Mouse (Mus musculus) midbrain, embryonic 10.5 days (tissue): ENCODE data around the gene Nucks1. TPM values are rescaled to one million over a fixed set of nuclear protein-coding genes. Genes with fewer than 3 reads are reported as not detected.
"Not testable (repeated sequence)": the region's sequence is repeated elsewhere in the genome, so short reads cannot be mapped to it uniquely, and the experiment has no call there.

ENCODE experiments used
- DNase-seq: peaks from one replicate; pipeline ENCODE4 v3.0.0-alpha.2; 2017; ENCODE audit warnings: low spot score
- H3K27ac ChIP-seq: fragments of 300-500 bp; sonication (generic); replicated peaks from 2 replicates; pipeline ENCODE4 v1.5.1; 2016; ENCODE audit warnings: mild to moderate bottlenecking
- H3K27me3 ChIP-seq: fragments of 300-500 bp; sonication (generic); 2 replicates; pipeline ENCODE4 v1.6.1; 2016; ENCODE audit warnings: low read depth, mild to moderate bottlenecking; ENCODE audit not compliant: poor library complexity, severe bottlenecking
- H3K36me3 ChIP-seq: fragments of 300-500 bp; sonication (generic); 2 replicates; pipeline ENCODE4 v1.6.1; 2016; ENCODE audit warnings: mild to moderate bottlenecking, moderate library complexity
- H3K4me1 ChIP-seq: fragments of 300-500 bp; sonication (generic); 2 replicates; pipeline ENCODE4 v1.6.1; 2016
- H3K4me3 ChIP-seq: fragments of 300-500 bp; sonication (generic); 2 replicates; pipeline ENCODE4 v1.5.1; 2016; ENCODE audit warnings: mild to moderate bottlenecking, moderate library complexity
- H3K9me3 ChIP-seq: fragments of 300-500 bp; sonication (generic); replicated peaks from 2 replicates; pipeline ENCODE4 v1.6.1; 2016; ENCODE audit warnings: mild to moderate bottlenecking
- WGBS: fragments of 180-500 bp; shearing (Covaris S2); methylation state at CpG from one replicate; pipeline ENCODE4 v1.1.7; 2016; 5-methylcytosine and 5-hydroxymethylcytosine counted together
- polyA plus RNA-seq: library from polyadenylated mRNA; unstranded; fragments of >200 nt; fragmentation: Nextera tagmentation; extraction: Ambion mirVana; gene quantifications from 2 replicates; pipeline ENCODE4 v1.2.1, GENCODE M21; 2016

Nucks1 gene
- polyA plus RNA-seq, 1 experiment from 2014 or later: 104 TPM

GRCm38 (mm10) chr1:131890043-131890658, 20.2 kb upstream of the Nucks1 start:
- Histone ChIP-seq H3K27ac (no peak overlapping the region), H3K9me3 (no peaks in the 10 kb centered on the region), H3K4me3 (no peak overlapping the region), H3K36me3 (no peaks in the 10 kb centered on the region), H3K27me3 (no peaks in the 10 kb centered on the region), H3K4me1 (no peaks in the 10 kb centered on the region)
- no peak for DNase-seq
- WGBS: 82% methylated on average over 6 of the region's 6 CpGs

GRCm38 (mm10) chr1:131891436-131891835, 18.9 kb upstream of the Nucks1 start:
- Histone ChIP-seq H3K4me3 (no peak overlapping the region), H3K27ac (no peak overlapping the region), H3K9me3 (no peaks in the 10 kb centered on the region), H3K27me3 (no peaks in the 10 kb centered on the region), H3K36me3 (no peaks in the 10 kb centered on the region), H3K4me1 (no peaks in the 10 kb centered on the region)
- no peak for DNase-seq
- WGBS: 74% methylated on average over 4 of the region's 4 CpGs

GRCm38 (mm10) chr1:131902679-131903078, 7.7 kb upstream of the Nucks1 start:
- Histone ChIP-seq H3K4me3 (no peak overlapping the region), H3K36me3 (no peaks in the 10 kb centered on the region), H3K4me1 (no peaks in the 10 kb centered on the region), H3K27me3 (peaks cover 22% of the 10 kb centered on the region), H3K27ac (no peak overlapping the region), H3K9me3 (no peaks in the 10 kb centered on the region)
- no peak for DNase-seq
- WGBS: 90% methylated on average over 4 of the region's 4 CpGs

DNA sequence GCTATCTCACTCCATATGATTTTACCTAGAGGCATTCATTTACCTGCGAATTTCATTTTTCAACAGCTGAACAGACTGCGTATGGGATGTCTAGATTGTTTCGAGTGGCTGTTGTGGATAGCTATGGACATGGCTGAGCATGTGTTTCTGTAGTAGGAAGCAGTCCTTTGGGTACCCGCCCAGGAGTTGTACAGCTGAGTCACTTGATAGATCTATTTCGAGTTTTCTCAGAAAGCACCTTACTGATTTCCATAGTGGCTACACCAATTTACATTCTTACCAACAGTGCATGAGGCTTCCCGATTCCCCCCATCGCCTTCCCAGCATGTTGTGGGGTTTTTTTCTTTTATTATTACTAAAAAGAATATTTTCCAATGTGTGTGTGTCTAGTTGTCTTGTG, 7.1 kb upstream of the Nucks1 start:
- 90% methylated on average over 7 of the region's 7 CpGs for WGBS
- no peaks in the 10 kb centered on the region for H3K9me3 ChIP-seq
- no peak overlapping the region for H3K27ac ChIP-seq
- H3K4me1 ChIP-seq: no peaks in the 10 kb centered on the region
- H3K4me3 ChIP-seq: no peak overlapping the region
- DNase-seq: no peak
- H3K27me3 ChIP-seq: peaks cover 28% of the 10 kb centered on the region
- H3K36me3 ChIP-seq: no peaks in the 10 kb centered on the region

DNA sequence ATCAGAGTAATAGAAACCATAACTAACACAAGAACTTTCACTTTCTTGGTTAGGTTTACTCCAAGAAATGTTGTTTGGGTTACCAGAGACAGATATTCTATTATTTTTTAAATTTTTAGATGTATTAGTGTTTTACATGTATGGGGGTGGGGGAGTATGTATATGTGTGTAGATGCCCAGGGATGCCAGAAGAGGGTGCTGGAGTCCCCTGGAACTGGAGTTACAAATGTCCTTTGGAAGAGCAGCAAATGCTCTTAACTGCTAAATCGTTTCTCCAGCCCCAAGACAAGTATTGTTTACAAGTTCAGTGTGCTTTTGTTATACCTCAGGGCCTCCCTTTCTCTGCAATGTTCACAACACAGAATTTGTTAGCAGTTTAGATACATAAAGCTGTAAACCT, 4.8 kb upstream of the Nucks1 start:
- no peak for DNase-seq
- no peak overlapping the region for H3K4me3 ChIP-seq
- no peaks in the 10 kb centered on the region for H3K4me1 ChIP-seq
- H3K27me3 ChIP-seq: peaks cover 32% of the 10 kb centered on the region
- H3K27ac ChIP-seq: no peak overlapping the region
- H3K36me3 ChIP-seq: no peaks in the 10 kb centered on the region
- no peaks in the 10 kb centered on the region for H3K9me3 ChIP-seq
- 19% methylated on average over 1 of the region's 1 CpGs for WGBS

- no peak for DNase-seq
- Histone ChIP-seq H3K4me3 (no peak overlapping the region), H3K4me1 (peaks cover 15% of the 10 kb centered on the region), H3K9me3 (no peaks in the 10 kb centered on the region), H3K27me3 (peaks cover 32% of the 10 kb centered on the region), H3K27ac (no peak overlapping the region), H3K36me3 (peaks cover 15% of the 10 kb centered on the region)
- 93% methylated on average over 3 of the region's 3 CpGs for WGBS
Observed at GRCm38 (mm10) chr1:131908456-131908855, 1.9 kb upstream of the Nucks1 start.

DNA sequence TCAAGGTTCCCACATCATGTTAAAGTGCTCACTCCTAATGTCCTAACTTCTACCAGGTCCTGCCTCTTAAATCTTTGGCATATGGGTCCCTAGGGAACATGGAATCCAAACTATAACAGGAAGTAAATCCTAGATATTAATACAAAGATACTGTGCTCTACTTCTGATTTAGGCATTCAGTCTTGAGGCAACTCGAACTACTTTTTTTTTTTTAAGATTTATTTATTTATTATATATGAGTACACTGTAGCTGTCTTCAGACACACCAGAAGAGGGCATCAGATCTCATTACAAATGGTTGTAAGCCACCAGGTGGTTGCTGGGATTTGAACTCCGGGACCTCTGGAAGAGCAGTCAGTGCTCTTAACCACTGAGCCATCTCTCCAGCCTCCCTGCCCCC, 1.1 kb upstream of the Nucks1 start:
- Histone ChIP-seq H3K36me3 (peaks cover 20% of the 10 kb centered on the region), H3K27me3 (peaks cover 32% of the 10 kb centered on the region), H3K4me1 (peaks cover 15% of the 10 kb centered on the region)
- 96% methylated on average over 2 of the region's 2 CpGs for WGBS
- not testable (repeated sequence) for H3K27ac ChIP-seq, H3K9me3 ChIP-seq, DNase-seq, H3K4me3 ChIP-seq

DNA sequence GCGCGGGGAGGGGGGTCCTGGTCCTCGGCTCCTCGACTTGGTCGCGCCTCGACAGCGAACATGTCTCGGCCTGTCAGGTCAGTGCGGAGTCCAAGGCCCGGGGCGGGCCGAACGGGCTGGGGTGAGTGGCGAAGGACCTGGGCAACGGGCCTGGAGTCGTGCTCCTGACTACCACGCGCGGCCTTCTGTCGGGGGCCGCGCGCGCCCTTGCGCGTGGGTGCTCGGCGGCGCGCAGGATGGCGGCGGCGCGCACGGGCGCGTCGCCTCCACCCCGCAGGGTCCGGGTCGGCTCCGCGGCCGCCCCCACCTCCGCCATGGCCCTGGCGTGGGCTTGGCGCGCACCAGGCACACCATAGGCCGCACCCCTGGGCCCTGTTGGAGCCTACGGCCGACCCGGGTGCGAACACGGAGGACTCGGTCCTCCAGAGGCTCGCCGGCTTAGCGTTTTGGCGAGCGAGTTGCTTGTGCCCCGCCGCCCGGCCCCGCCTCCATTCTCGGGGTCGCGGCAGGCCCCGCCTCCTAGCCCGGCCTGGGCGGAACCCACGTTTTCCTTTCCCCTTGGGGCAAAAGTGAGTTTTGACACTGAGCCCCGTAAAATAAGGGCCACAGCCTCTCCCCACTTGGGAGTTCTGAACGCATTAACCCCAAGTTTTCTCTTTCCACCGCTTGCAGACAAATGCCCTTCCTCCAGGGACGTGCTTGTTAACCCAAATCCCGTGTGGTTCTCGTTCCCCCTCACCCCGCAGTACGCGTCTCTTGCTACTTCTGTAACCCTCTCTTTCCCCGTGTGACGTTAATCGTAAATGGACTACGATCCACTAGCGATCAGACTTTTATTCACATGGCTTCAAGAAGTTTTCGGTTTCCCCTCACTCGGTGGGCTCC, 582 bp downstream of the Nucks1 start:
- peak overlapping the region; percentile 100 for H3K27ac ChIP-seq
- H3K4me1 ChIP-seq: peaks cover 21% of the 10 kb centered on the region
- H3K27me3 ChIP-seq: peaks cover 32% of the 10 kb centered on the region
- no peaks in the 10 kb centered on the region for H3K9me3 ChIP-seq
- DNase-seq: peak; percentile 81
- H3K4me3 ChIP-seq: peak overlapping the region; percentile 97
- H3K36me3 ChIP-seq: peaks cover 36% of the 10 kb centered on the region
- under 1% methylated on average over 79 of the region's 88 CpGs for WGBS

- peaks cover 95% of the 10 kb centered on the region for H3K36me3 ChIP-seq
- WGBS: 90% methylated on average over 6 of the region's 6 CpGs
- no peaks in the 10 kb centered on the region for H3K9me3 ChIP-seq
- H3K27ac ChIP-seq: no peak overlapping the region
- no peak overlapping the region for H3K4me3 ChIP-seq
- H3K4me1 ChIP-seq: peaks cover 9% of the 10 kb centered on the region; the same call in 1 of the 2 replicates
- H3K27me3 ChIP-seq: no peaks in the 10 kb centered on the region
- DNase-seq: no peak
Observed at GRCm38 (mm10) chr1:131917634-131918033, 7.3 kb downstream of the Nucks1 start.

DNA sequence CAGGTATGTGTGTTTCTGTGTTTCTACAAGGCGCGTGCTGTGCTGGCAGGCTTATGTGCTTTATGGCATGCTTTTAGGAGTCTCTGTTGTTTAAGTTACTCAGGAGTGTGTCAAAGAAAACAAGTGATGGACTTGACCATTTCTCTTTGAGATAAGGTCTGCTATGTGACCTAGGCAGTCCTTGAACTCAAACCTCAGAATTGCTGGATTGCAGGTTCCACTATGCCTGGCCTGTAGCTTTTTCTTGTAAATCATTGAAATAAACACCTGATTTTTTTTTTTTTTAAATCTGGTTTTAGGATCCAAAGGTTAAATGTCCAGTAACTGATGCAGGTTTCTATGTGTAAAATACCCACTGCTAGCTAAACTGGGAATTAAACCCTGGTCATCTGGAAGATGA, 8.7 kb downstream of the Nucks1 start:
- H3K27ac ChIP-seq: no peak overlapping the region
- DNase-seq: no peak
- H3K27me3 ChIP-seq: no peaks in the 10 kb centered on the region
- peaks cover 98% of the 10 kb centered on the region for H3K36me3 ChIP-seq
- 98% methylated on average over 2 of the region's 2 CpGs for WGBS
- H3K4me3 ChIP-seq: no peak overlapping the region
- peaks cover 6% of the 10 kb centered on the region; the same call in 1 of the 2 replicates for H3K4me1 ChIP-seq
- no peaks in the 10 kb centered on the region for H3K9me3 ChIP-seq

GRCm38 (mm10) chr1:131922100-131922499, 11.8 kb downstream of the Nucks1 start:
- H3K27ac ChIP-seq: no peak overlapping the region
- DNase-seq: no peak
- no peak overlapping the region for H3K4me3 ChIP-seq
- H3K9me3 ChIP-seq: no peaks in the 10 kb centered on the region
- 95% methylated on average over 3 of the region's 3 CpGs for WGBS
- no peaks in the 10 kb centered on the region for H3K4me1 ChIP-seq
- H3K36me3 ChIP-seq: peaks cover 100% of the 10 kb centered on the region
- H3K27me3 ChIP-seq: no peaks in the 10 kb centered on the region

- H3K27me3 ChIP-seq: no peaks in the 10 kb centered on the region
- no peak overlapping the region for H3K27ac ChIP-seq
- H3K9me3 ChIP-seq: no peaks in the 10 kb centered on the region
- H3K4me1 ChIP-seq: no peaks in the 10 kb centered on the region
- peaks cover 87% of the 10 kb centered on the region for H3K36me3 ChIP-seq
- no peak for DNase-seq
- WGBS: 97% methylated on average over 2 of the region's 2 CpGs
- no peak overlapping the region for H3K4me3 ChIP-seq
Observed at GRCm38 (mm10) chr1:131933471-131933870, 23.1 kb downstream of the Nucks1 start.

GRCm38 (mm10) chr1:131937659-131938305, 27.4 kb downstream of the Nucks1 start:
- DNase-seq: peak; percentile 66
- Histone ChIP-seq H3K27ac (no peak overlapping the region), H3K36me3 (peaks cover 55% of the 10 kb centered on the region), H3K27me3 (no peaks in the 10 kb centered on the region), H3K4me1 (peaks cover 15% of the 10 kb centered on the region), H3K4me3 (no peak overlapping the region), H3K9me3 (no peaks in the 10 kb centered on the region)
- WGBS: 64% methylated on average over 6 of the region's 6 CpGs
